Mouse (Mus musculus): Measurements from ENCODE around the gene Fam163a.
"Not testable (repeated sequence)": the region's sequence is repeated elsewhere in the genome, so short reads cannot be mapped to it uniquely, and the experiment has no call there.

Gene Fam163a

GRCm38 (mm10) chr1:156084603-156085002 is 120.2 kb downstream of the Fam163a start:
- DNase-seq (ENCODE audit: low spot score), result no peak

GRCm38 (mm10) chr1:156077655-156078054 is 127.2 kb downstream of the Fam163a start:
- no peak for DNase-seq (ENCODE audit: low spot score)

- no peak for DNase-seq (ENCODE audit: low spot score)
Measured at GRCm38 (mm10) chr1:156076474-156076873, 128.4 kb downstream of the Fam163a start.

GRCm38 (mm10) chr1:156074575-156074974 is 130.3 kb downstream of the Fam163a start:
- no peak for DNase-seq (ENCODE audit: low spot score)

- DNase-seq (ENCODE audit: low spot score), result no peak
Measured at GRCm38 (mm10) chr1:156073169-156073821, 131.5 kb downstream of the Fam163a start.

- no peak for DNase-seq (ENCODE audit: low spot score)
Measured at GRCm38 (mm10) chr1:156070106-156070505, 134.7 kb downstream of the Fam163a start.

- no peak for DNase-seq (ENCODE audit: low spot score)
Measured at GRCm38 (mm10) chr1:156066133-156066532, 138.7 kb downstream of the Fam163a start.

GRCm38 (mm10) chr1:156062193-156062592 is 142.6 kb downstream of the Fam163a start:
- no peak for DNase-seq (ENCODE audit: low spot score)

- no peak for DNase-seq (ENCODE audit: low spot score)
Measured at GRCm38 (mm10) chr1:156058207-156058606, 146.6 kb downstream of the Fam163a start.

- DNase-seq (ENCODE audit: low spot score), result no peak
Measured at GRCm38 (mm10) chr1:156046688-156047087, 158.1 kb downstream of the Fam163a start.

GRCm38 (mm10) chr1:156044211-156044611 is 160.6 kb downstream of the Fam163a start:
- DNase-seq (ENCODE audit: low spot score), result no peak

GRCm38 (mm10) chr1:156043027-156043426 is 161.8 kb downstream of the Fam163a start:
- DNase-seq (ENCODE audit: low spot score), result peak; percentile 55

GRCm38 (mm10) chr1:156042481-156042880 is 162.3 kb downstream of the Fam163a start:
- no peak for DNase-seq (ENCODE audit: low spot score)

GRCm38 (mm10) chr1:156041451-156042241 is 163.2 kb downstream of the Fam163a start:
- DNase-seq (ENCODE audit: low spot score), result no peak

GRCm38 (mm10) chr1:156040731-156041401 is 164.0 kb downstream of the Fam163a start:
- peak; percentile 89 for DNase-seq (ENCODE audit: low spot score)

GRCm38 (mm10) chr1:156039989-156040388 is 164.8 kb downstream of the Fam163a start:
- not testable (repeated sequence) for DNase-seq (ENCODE audit: low spot score)

- peak; percentile 21 for DNase-seq (ENCODE audit: low spot score)
Measured at GRCm38 (mm10) chr1:156037144-156037583, 167.7 kb downstream of the Fam163a start.

- DNase-seq (ENCODE audit: low spot score), result peak; percentile 97
Measured at GRCm38 (mm10) chr1:156035930-156036737, 168.7 kb downstream of the Fam163a start, which contains the start of gene Tor1aip1. TSS of gene Tor1aip1 (minus strand) at chr1:156036480.

GRCm38 (mm10) chr1:156035269-156035929 is 169.4 kb downstream of the Fam163a start, which contains the start of gene Tor1aip2:
TSS of gene Tor1aip2 (plus strand) at chr1:156035403.
- DNase-seq (ENCODE audit: low spot score), result peak; percentile 77

- DNase-seq (ENCODE audit: low spot score), result no peak
Measured at GRCm38 (mm10) chr1:156034661-156035060, 170.2 kb downstream of the Fam163a start.

GRCm38 (mm10) chr1:156033921-156034320 is 170.9 kb downstream of the Fam163a start:
- no peak for DNase-seq (ENCODE audit: low spot score)

Data from layer of hippocampus, adult 11-12 months (tissue).